Mouse (Mus musculus) forebrain, embryonic 16.5 days (tissue): ENCODE results near the gene 4921539E11Rik. TPM values are rescaled to one million over a fixed set of nuclear protein-coding genes. Genes with fewer than 3 reads are reported as not detected.

Experiments
- ATAC-seq: fragments of 200-750 bp; cut with Nextera tagmentation; 2 replicates; pipeline ENCODE4 v1.8.0; 2017; ENCODE audit warnings: mild to moderate bottlenecking, moderate library complexity
- H3K27ac ChIP-seq: fragments of 300-500 bp; sonication (generic); 2 replicates; pipeline ENCODE4 v1.5.1; 2014; ENCODE audit warnings: low read length, control low read depth
- H3K27me3 ChIP-seq: fragments of 300-500 bp; sonication (generic); replicated peaks from 2 replicates; pipeline ENCODE4 v1.6.1; 2014; ENCODE audit warnings: low read length; ENCODE audit not compliant: control insufficient read depth, insufficient read depth
- H3K36me3 ChIP-seq: fragments of 300-500 bp; sonication (generic); 2 replicates; pipeline ENCODE4 v1.6.1; 2014; ENCODE audit not compliant: control insufficient read depth, insufficient read depth
- H3K4me1 ChIP-seq: fragments of 300-500 bp; sonication (generic); replicated peaks from 2 replicates; pipeline ENCODE4 v1.6.1; 2014; ENCODE audit warnings: low read length; ENCODE audit not compliant: control insufficient read depth, insufficient read depth
- H3K4me2 ChIP-seq: fragments of 300-500 bp; sonication (generic); 2 replicates; pipeline ENCODE4 v1.6.1; 2014; ENCODE audit warnings: mild to moderate bottlenecking, low read length, control low read depth
- H3K4me3 ChIP-seq: fragments of 300-500 bp; sonication (generic); replicated peaks from 2 replicates; pipeline ENCODE4 v1.5.1; 2014; ENCODE audit warnings: mild to moderate bottlenecking, low read length, control low read depth
- H3K9ac ChIP-seq: fragments of 300-500 bp; sonication (generic); replicated peaks from 2 replicates; pipeline ENCODE4 v1.6.1; 2014; ENCODE audit warnings: low read depth, low read length, control low read depth
- H3K9me3 ChIP-seq: fragments of 300-500 bp; sonication (generic); 2 replicates; pipeline ENCODE4 v1.6.1; 2016; ENCODE audit warnings: low read length; ENCODE audit not compliant: control insufficient read depth
- WGBS: fragments of 180-500 bp; shearing (Covaris S2); extraction: QIAGEN DNeasy Blood & Tissue Kit; methylation state at CpG from one replicate; pipeline ENCODE4 v1.1.7; 2014; 5-methylcytosine and 5-hydroxymethylcytosine counted together
- polyA plus RNA-seq: library from polyadenylated mRNA; unstranded; fragments of >200 nt; fragmentation: Nextera tagmentation; extraction: Ambion mirVana; gene quantifications from 2 replicates; pipeline ENCODE4 v1.2.1, GENCODE M21; 2015

The 4921539E11Rik gene
- not detected in 2 replicates for polyA plus RNA-seq

- Histone ChIP-seq H3K4me3 (no peak within 1 kb of the TSS), H3K27me3 (no peaks in the 10 kb centered on the region), H3K9ac (no peak within 1 kb of the TSS), H3K4me2 (no peak within 1 kb of the TSS), H3K27ac (no peak within 1 kb of the TSS), H3K9me3 (no peaks in the 10 kb centered on the region), H3K36me3 (no peaks in the 10 kb centered on the region), H3K4me1 (no peaks in the 10 kb centered on the region)
- 63% methylated on average over 2 of the region's 2 CpGs for WGBS
- no peak for ATAC-seq
Observed at GRCm38 (mm10) chr4:103290763-103291162, at the start of gene 4921539E11Rik. Gene 4921539E11Rik, minus strand, starts transcription at chr4:103290863.

DNA sequence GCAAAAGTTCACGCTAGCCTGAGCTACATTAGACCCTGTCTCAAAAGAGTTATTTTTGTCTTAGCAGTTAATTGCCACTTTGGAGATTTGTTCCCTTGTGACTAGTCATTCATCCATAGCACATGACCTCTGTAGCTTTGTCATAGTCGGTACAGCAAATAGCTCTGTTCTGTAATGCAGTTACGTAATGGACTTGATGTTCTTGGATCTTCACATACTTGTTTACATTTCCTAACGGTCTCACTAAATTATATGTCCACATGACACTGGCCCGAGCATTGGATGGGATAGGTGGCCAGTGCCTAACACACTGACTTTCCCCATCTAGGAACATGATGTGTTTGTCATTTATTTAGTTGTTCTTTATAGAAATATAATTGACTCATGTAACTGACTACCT lies 44.5 kb upstream of the 4921539E11Rik start:
- ATAC-seq = no peak
- no peaks in the 10 kb centered on the region for H3K4me1 ChIP-seq
- no peak overlapping the region for H3K9ac ChIP-seq
- no peak overlapping the region for H3K4me2 ChIP-seq
- H3K9me3 ChIP-seq = no peaks in the 10 kb centered on the region
- H3K27me3 ChIP-seq = no peaks in the 10 kb centered on the region
- no peak overlapping the region for H3K27ac ChIP-seq
- WGBS = 88% methylated on average over 5 of the region's 5 CpGs
- H3K4me3 ChIP-seq = no peak overlapping the region
- no peaks in the 10 kb centered on the region for H3K36me3 ChIP-seq

DNA sequence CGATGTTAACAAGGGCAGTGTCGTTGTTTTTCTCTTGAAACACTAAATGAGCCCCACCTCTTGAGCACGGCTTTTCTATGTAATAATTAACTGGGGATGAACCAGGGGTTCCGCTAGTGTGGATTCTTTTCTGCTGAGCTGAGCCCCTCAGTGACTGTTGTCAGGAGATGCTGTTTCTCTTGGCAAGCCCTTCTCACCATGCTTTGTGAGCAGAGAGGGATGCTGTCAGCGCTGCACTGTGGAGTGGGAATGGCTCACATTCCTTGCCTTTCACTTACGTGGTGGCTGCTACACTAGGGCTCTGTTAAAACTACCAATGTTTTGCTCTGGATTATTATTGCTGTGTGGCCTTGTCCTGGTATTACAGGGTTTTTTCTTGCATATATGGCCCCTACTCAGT lies 38.7 kb upstream of the 4921539E11Rik start:
- Histone ChIP-seq H3K9me3 (no peaks in the 10 kb centered on the region), H3K9ac (no peak overlapping the region; the same call in 1 of the 2 replicates), H3K27me3 (no peaks in the 10 kb centered on the region), H3K27ac (no peak overlapping the region), H3K4me3 (no peak overlapping the region), H3K36me3 (no peaks in the 10 kb centered on the region), H3K4me1 (peaks cover 3% of the 10 kb centered on the region; the same call in 1 of the 2 replicates), H3K4me2 (no peak overlapping the region)
- WGBS = 34% methylated on average over 6 of the region's 6 CpGs
- no peak; the same call in 1 of the 2 replicates for ATAC-seq

- Histone ChIP-seq H3K9me3 (no peaks in the 10 kb centered on the region), H3K4me1 (peaks cover 3% of the 10 kb centered on the region; the same call in 1 of the 2 replicates), H3K36me3 (no peaks in the 10 kb centered on the region), H3K4me2 (no peak overlapping the region), H3K27me3 (no peaks in the 10 kb centered on the region), H3K27ac (no peak overlapping the region), H3K4me3 (no peak overlapping the region), H3K9ac (no peak overlapping the region)
- ATAC-seq = no peak
- WGBS = 60% methylated on average over 3 of the region's 3 CpGs
Observed at GRCm38 (mm10) chr4:103326994-103327393, 36.3 kb upstream of the 4921539E11Rik start.

GRCm38 (mm10) chr4:103324688-103325451 lies 34.2 kb upstream of the 4921539E11Rik start:
- peak overlapping the region; percentile 27 for H3K9ac ChIP-seq
- H3K27ac ChIP-seq = peak overlapping the region; percentile 72
- H3K36me3 ChIP-seq = no peaks in the 10 kb centered on the region
- peak; percentile 85 for ATAC-seq
- no peaks in the 10 kb centered on the region for H3K27me3 ChIP-seq
- H3K4me2 ChIP-seq = peak overlapping the region; percentile 49
- no peaks in the 10 kb centered on the region for H3K9me3 ChIP-seq
- H3K4me3 ChIP-seq = peak overlapping the region; percentile 36
- peaks cover 3% of the 10 kb centered on the region; the same call in 1 of the 2 replicates for H3K4me1 ChIP-seq
- WGBS = 8% methylated on average over 17 of the region's 17 CpGs

- 76% methylated on average over 6 of the region's 6 CpGs for whole genome bisulfite sequencing
- no peak for ATAC-seq
- H3K36me3 ChIP-seq = no peaks in the 10 kb centered on the region
- H3K4me3 ChIP-seq = no peak overlapping the region
- no peak overlapping the region for H3K9ac ChIP-seq
- H3K9me3 ChIP-seq = no peaks in the 10 kb centered on the region
- H3K27ac ChIP-seq = no peak overlapping the region
- H3K27me3 ChIP-seq = no peaks in the 10 kb centered on the region
- H3K4me1 ChIP-seq = no peaks in the 10 kb centered on the region; the same call in 1 of the 2 replicates
- no peak overlapping the region for H3K4me2 ChIP-seq
Observed at GRCm38 (mm10) chr4:103321461-103321860, 30.8 kb upstream of the 4921539E11Rik start.

- no peaks in the 10 kb centered on the region for H3K36me3 ChIP-seq
- no peak overlapping the region for H3K4me3 ChIP-seq
- no peak overlapping the region for H3K9ac ChIP-seq
- peaks cover 11% of the 10 kb centered on the region for H3K4me1 ChIP-seq
- no peaks in the 10 kb centered on the region for H3K27me3 ChIP-seq
- WGBS = 93% methylated on average over 4 of the region's 4 CpGs
- H3K4me2 ChIP-seq = no peak overlapping the region
- ATAC-seq = no peak
- H3K27ac ChIP-seq = no peak overlapping the region
- no peaks in the 10 kb centered on the region for H3K9me3 ChIP-seq
Observed at GRCm38 (mm10) chr4:103315861-103316260, 25.2 kb upstream of the 4921539E11Rik start.

- H3K27me3 ChIP-seq = no peaks in the 10 kb centered on the region
- no peaks in the 10 kb centered on the region for H3K9me3 ChIP-seq
- no peak for ATAC-seq
- H3K4me2 ChIP-seq = peak overlapping the region; percentile 59
- peaks cover 11% of the 10 kb centered on the region for H3K4me1 ChIP-seq
- H3K27ac ChIP-seq = no peak overlapping the region; the same call in 1 of the 2 replicates
- no peaks in the 10 kb centered on the region for H3K36me3 ChIP-seq
- H3K4me3 ChIP-seq = peak overlapping the region; percentile 74
- 6% methylated on average over 3 of the region's 3 CpGs for WGBS
- no peak overlapping the region; the same call in 1 of the 2 replicates for H3K9ac ChIP-seq
Observed at GRCm38 (mm10) chr4:103314526-103314910, 23.9 kb upstream of the 4921539E11Rik start.

GRCm38 (mm10) chr4:103313587-103314525 lies 23.2 kb upstream of the 4921539E11Rik start, which contains the start of gene Oma1:
Gene Oma1, plus strand, starts transcription at chr4:103313812.
- H3K4me1 ChIP-seq = peaks cover 11% of the 10 kb centered on the region
- WGBS = under 1% methylated on average over 59 of the region's 61 CpGs

More at GRCm38 (mm10) chr4:103313587-103314525, 23.2 kb upstream of the 4921539E11Rik start, which contains the start of gene Oma1:
- ATAC-seq = peak; percentile 98
- Histone ChIP-seq H3K4me2 (peak within 1 kb of the TSS; percentile 59), H3K4me3 (peak within 1 kb of the TSS; percentile 74), H3K9me3 (no peaks in the 10 kb centered on the region), H3K36me3 (no peaks in the 10 kb centered on the region), H3K27me3 (no peaks in the 10 kb centered on the region), H3K27ac (peak within 1 kb of the TSS; percentile 98), H3K9ac (peak within 1 kb of the TSS; percentile 87)
